Mouse (Mus musculus) cortical plate, adult 2 months (tissue): ENCODE results near the gene Prss40. TPM values are rescaled to one million over a fixed set of nuclear protein-coding genes. Genes with fewer than 3 reads are reported as not detected.
A peak's percentile ranks its signal among the peaks of the same experiment; 100 is the strongest.

ENCODE experiments used
- H3K27ac ChIP-seq: fragments of 200-500 bp; 2 replicates; pipeline ENCODE4 v1.5.1; 2012; ENCODE audit warnings: low read length, control low read depth, inconsistent platforms; ENCODE audit not compliant: insufficient read depth
- H3K4me1 ChIP-seq: fragments of 200-500 bp; 2 replicates; pipeline ENCODE4 v1.6.1; 2011; ENCODE audit warnings: low read length; ENCODE audit not compliant: control insufficient read depth, insufficient read depth
- H3K4me3 ChIP-seq: fragments of 200-500 bp; 2 replicates; pipeline ENCODE4 v1.5.1; 2011; ENCODE audit warnings: mild to moderate bottlenecking, low read length, control low read depth; ENCODE audit not compliant: insufficient read depth
- CTCF ChIP-seq: fragments of 200-500 bp; IDR thresholded peaks from 2 replicates; pipeline ENCODE4 v1.5.1; 2011; ENCODE audit warnings: mild to moderate bottlenecking, control low read depth, low read length; ENCODE audit not compliant: insufficient read depth; ENCODE audit errors: extremely low read depth
- POLR2A ChIP-seq: fragments of 200-500 bp; IDR thresholded peaks from 2 replicates; pipeline ENCODE4 v1.6.1; 2011; ENCODE audit warnings: mild to moderate bottlenecking, low read length, control low read depth; ENCODE audit not compliant: insufficient read depth; ENCODE audit errors: extremely low read depth
- polyA plus RNA-seq: library from polyadenylated mRNA; depleted of rRNA; stranded (reverse); fragments of >200 nt; gene quantifications from 2 replicates; pipeline ENCODE4 v1.2.3, GENCODE M21; 2012

The Prss40 gene
- polyA plus RNA-seq, 1 experiment: not detected

- Histone ChIP-seq H3K4me1 (peaks cover 7% of the 10 kb centered on the region; the same call in 1 of the 2 replicates), H3K4me3 (peak within 1 kb of the TSS; percentile 93), H3K27ac (peak within 1 kb of the TSS; percentile 79)
- TF ChIP-seq CTCF: no peak
- TF ChIP-seq POLR2A: peak; percentile 65
Observed at GRCm38 (mm10) chr1:34578851-34579781, 18.4 kb upstream of the Prss40 start, which contains the start of gene Amer3. TSS of gene Amer3 (plus strand) at chr1:34579657.

- Histone ChIP-seq H3K27ac (no peak overlapping the region), H3K4me1 (peaks cover 6% of the 10 kb centered on the region), H3K4me3 (no peak overlapping the region)
- TF ChIP-seq POLR2A (no peak), CTCF (no peak)
Observed at GRCm38 (mm10) chr1:34573221-34573620, 12.5 kb upstream of the Prss40 start.

GRCm38 (mm10) chr1:34571431-34571830, 10.7 kb upstream of the Prss40 start:
- TF ChIP-seq POLR2A (no peak), CTCF (no peak)
- Histone ChIP-seq H3K4me3 (no peak overlapping the region), H3K4me1 (peaks cover 6% of the 10 kb centered on the region), H3K27ac (no peak overlapping the region)

DNA sequence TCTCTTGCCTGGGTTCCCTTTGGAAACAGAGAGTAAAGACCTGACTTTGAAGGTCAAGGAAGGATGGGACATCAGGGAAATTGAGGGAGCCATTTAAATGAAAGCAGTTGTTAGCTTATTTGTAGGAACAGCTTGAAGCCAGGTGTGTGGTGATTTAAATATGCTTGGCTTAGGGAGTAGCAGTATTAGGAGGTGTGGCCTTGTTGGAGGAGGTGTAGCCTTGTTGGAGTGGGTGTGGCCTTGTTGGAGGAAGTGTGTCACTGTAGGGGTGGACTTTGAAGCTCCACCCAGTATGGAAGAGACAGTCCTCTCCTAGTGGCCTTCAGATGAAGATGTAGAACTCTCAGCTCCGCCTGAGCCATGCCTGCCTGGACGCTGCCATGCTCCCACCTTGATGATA, 9.1 kb upstream of the Prss40 start:
- H3K27ac ChIP-seq: no peak overlapping the region
- peaks cover 6% of the 10 kb centered on the region for H3K4me1 ChIP-seq
- TF ChIP-seq CTCF: no peak
- no peak overlapping the region for H3K4me3 ChIP-seq

DNA sequence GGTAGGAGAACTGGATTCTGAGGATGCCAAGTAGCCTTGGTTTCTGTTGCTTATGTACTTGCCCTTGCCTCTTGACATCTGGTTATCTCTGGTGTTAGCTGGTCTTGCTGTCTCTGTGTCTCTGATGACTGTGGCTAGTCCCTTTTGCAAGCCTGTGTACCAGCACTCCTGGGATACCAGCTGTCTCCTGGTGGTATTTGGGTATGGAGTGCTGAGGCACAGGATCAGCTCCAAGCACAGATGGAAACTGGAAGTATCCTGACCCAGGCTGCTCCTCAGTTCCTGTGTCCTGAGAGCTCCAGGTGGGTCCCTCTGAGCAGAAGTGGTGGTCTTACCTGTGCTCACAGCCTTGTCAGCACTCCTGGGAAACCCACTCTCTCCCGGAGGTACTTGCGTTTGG, 7.4 kb upstream of the Prss40 start:
- Histone ChIP-seq H3K4me3 (no peak overlapping the region), H3K27ac (no peak overlapping the region), H3K4me1 (peaks cover 6% of the 10 kb centered on the region)
- TF ChIP-seq POLR2A (no peak), CTCF (no peak)

GRCm38 (mm10) chr1:34564383-34565045, 3.8 kb upstream of the Prss40 start:
- Histone ChIP-seq H3K4me3 (no peak overlapping the region), H3K27ac (no peak overlapping the region), H3K4me1 (no peaks in the 10 kb centered on the region)
- TF ChIP-seq CTCF (no peak), POLR2A (no peak)

- H3K4me3 ChIP-seq: no peak overlapping the region
- no peak for TF ChIP-seq POLR2A
- TF ChIP-seq CTCF: no peak
- H3K27ac ChIP-seq: no peak overlapping the region
- H3K4me1 ChIP-seq: no peaks in the 10 kb centered on the region
Observed at GRCm38 (mm10) chr1:34554275-34554674, 6.5 kb downstream of the Prss40 start.

GRCm38 (mm10) chr1:34553690-34554089, 7.1 kb downstream of the Prss40 start:
- Histone ChIP-seq H3K4me1 (no peaks in the 10 kb centered on the region), H3K27ac (no peak overlapping the region), H3K4me3 (no peak overlapping the region)
- TF ChIP-seq POLR2A: no peak
- TF ChIP-seq CTCF: no peak

- Histone ChIP-seq H3K27ac (no peak overlapping the region), H3K4me1 (no peaks in the 10 kb centered on the region), H3K4me3 (no peak overlapping the region)
- TF ChIP-seq POLR2A: no peak
- no peak for TF ChIP-seq CTCF
Observed at GRCm38 (mm10) chr1:34547074-34547473, 13.7 kb downstream of the Prss40 start.

- Histone ChIP-seq H3K27ac (no peak overlapping the region), H3K4me3 (no peak overlapping the region), H3K4me1 (no peaks in the 10 kb centered on the region)
- TF ChIP-seq POLR2A (no peak), CTCF (no peak)
Observed at GRCm38 (mm10) chr1:34536767-34537485, 23.8 kb downstream of the Prss40 start.
